Mouse (Mus musculus): Measurements from ENCODE around the gene Olfr67. TPM values are rescaled to one million over a fixed set of nuclear protein-coding genes. Genes with fewer than 3 reads are reported as not detected.
"Not testable (repeated sequence)": the region's sequence is repeated elsewhere in the genome, so short reads cannot be mapped to it uniquely, and the experiment has no call there.

The Olfr67 gene
- not detected for total RNA-seq (2021)

DNA sequence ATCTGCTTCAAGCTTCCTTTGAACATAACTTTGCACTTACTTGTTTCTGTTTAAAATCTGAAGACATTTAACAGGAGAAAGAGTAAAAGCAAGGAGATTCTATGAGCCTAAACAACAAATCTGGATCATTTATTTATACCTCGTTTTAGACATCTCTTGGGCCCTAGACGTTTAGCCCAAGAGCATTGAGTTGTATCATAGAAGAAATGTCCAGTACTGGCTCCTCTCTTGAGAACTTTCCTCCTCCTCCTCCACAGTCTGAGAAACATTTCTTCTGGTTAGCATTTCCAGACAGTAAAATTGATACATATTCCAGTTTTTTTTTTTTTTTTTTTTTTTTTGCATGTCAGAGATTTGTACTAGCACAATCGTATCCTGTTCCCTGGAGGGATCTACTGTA, at the start of gene Olfr67:
TSS of gene Olfr67 (minus strand) at position 101 of the 400 bp plus-strand sequence.
- no peak for DNase-seq

- no peak for DNase-seq
Measured at GRCm38 (mm10) chr7:103840268-103840667, 48.6 kb upstream of the Olfr67 start, which contains the start of gene Hbb-bh2. TSS of gene Hbb-bh2 (minus strand) at chr7:103840520.

GRCm38 (mm10) chr7:103827808-103828207, 36.2 kb upstream of the Olfr67 start, which contains the start of gene Hbb-bs:
TSS of gene Hbb-bs (minus strand) at chr7:103828096.
- DNase-seq = no peak

GRCm38 (mm10) chr7:103827139-103827538, 35.5 kb upstream of the Olfr67 start:
- not testable (repeated sequence) for DNase-seq

- no peak for DNase-seq
Measured at GRCm38 (mm10) chr7:103826255-103826887, 34.8 kb upstream of the Olfr67 start.

- DNase-seq = no peak
Measured at GRCm38 (mm10) chr7:103825536-103826254, 34.1 kb upstream of the Olfr67 start.

- no peak for DNase-seq
Measured at GRCm38 (mm10) chr7:103824597-103824996, 33.0 kb upstream of the Olfr67 start.

DNA sequence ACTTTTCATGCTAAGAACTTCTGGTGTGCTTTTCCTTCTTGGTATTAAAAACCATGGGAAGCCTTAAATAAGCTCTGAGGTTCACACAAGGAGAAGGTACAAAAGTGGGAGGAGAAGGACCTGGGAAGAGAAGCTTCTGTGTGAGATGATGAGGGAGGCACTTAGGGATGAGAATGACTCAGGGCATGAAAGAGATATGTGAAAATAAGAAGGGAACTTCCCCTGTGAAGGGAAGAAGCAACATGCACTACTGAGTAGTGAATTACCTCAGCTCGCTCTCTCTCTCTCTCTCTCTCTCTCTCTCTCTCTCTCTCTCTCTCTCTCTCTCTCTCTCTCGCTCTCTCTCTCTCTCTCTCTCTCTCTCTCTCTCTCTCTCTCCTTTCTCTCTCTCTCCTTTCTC, 23.5 kb upstream of the Olfr67 start:
- not testable (repeated sequence) for DNase-seq

- DNase-seq = no peak
Measured at GRCm38 (mm10) chr7:103813766-103814165, 22.1 kb upstream of the Olfr67 start, which contains the start of gene Hbb-bt. TSS of gene Hbb-bt (minus strand) at chr7:103813996.

DNA sequence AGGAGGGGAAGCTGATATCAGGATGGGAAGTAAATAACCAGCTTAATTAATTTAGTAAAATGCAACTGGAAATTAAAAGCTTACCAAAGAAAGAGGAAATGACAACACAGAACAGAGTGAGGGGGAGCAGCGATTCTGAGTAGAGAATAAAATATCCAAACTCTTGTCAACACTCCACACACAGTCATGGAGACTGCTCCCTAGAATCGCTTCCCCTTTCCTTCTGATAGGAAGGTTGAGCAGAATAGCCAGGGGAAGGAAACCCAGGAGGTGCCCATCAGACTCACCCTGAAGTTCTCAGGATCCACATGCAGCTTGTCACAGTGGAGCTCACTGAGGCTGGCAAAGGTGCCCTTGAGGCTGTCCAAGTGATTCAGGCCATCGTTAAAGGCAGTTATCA, 21.5 kb upstream of the Olfr67 start:
- DNase-seq = not testable (repeated sequence)

DNA sequence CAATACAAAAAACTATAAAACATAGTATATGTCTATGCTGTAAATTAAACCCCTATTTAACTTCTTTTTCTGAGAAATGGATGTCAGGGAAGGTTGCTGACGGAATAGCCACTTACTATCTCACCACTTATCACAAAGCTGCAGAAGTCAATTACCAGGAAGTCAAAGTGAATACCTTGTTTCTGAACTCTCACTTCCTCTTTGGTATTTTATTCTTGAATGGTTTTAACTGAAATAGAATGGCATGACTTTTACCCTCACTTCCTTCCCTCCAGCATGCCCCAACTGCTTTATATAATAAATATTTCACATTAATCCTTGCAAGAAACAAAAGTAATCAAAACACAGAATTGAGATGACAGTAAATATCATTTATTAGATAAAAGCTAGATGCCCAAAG, 20.6 kb upstream of the Olfr67 start:
- DNase-seq = no peak

- no peak for DNase-seq
Measured at GRCm38 (mm10) chr7:103811223-103811845, 19.7 kb upstream of the Olfr67 start.

GRCm38 (mm10) chr7:103810746-103811145, 19.1 kb upstream of the Olfr67 start:
- DNase-seq = no peak

GRCm38 (mm10) chr7:103810296-103810695, 18.7 kb upstream of the Olfr67 start:
- DNase-seq = no peak

GRCm38 (mm10) chr7:103809801-103810155, 18.2 kb upstream of the Olfr67 start:
- no peak for DNase-seq

DNA sequence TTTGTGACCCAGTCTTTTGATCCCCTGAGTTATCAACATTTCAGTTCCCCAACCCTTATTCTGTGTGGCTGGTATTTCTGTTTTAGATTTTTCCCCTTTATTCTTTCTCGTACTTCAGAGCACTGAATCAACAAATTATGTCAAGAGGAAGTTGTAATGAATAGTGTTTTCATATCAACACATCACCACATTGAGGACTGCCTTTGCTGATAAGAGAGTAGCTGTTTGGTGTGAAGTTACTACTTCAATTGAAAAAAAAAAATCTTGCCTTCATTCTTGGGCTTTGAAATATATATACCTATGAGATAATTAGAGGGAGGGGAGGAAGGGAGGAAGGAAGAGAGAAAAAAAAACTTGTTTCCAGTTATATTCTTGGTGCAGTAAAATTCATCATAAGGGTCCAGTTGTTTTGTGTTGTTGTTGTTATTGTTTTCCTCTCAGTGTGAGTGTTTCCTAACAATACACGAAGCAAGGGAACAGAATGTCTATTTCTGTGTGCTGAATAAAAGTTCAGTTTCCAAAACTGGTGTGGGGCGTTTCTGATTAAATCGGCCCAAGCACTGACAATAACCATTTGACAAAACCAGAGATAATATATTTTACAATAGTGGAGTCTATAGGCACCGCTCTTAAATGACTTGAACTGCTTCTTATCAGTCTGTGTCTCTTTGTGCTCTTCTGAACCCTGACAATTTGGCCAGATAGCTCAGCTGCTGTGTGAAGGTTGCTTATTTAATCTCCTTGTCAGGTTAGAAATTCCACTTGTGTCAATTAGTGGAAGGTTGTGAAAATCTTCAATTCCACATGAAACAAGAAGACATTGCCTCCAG, 17.6 kb upstream of the Olfr67 start:
- no peak for DNase-seq

GRCm38 (mm10) chr7:103808120-103808519, 16.5 kb upstream of the Olfr67 start:
- DNase-seq = not testable (repeated sequence)

GRCm38 (mm10) chr7:103806856-103807255, 15.2 kb upstream of the Olfr67 start:
- peak; percentile 15 for DNase-seq

DNA sequence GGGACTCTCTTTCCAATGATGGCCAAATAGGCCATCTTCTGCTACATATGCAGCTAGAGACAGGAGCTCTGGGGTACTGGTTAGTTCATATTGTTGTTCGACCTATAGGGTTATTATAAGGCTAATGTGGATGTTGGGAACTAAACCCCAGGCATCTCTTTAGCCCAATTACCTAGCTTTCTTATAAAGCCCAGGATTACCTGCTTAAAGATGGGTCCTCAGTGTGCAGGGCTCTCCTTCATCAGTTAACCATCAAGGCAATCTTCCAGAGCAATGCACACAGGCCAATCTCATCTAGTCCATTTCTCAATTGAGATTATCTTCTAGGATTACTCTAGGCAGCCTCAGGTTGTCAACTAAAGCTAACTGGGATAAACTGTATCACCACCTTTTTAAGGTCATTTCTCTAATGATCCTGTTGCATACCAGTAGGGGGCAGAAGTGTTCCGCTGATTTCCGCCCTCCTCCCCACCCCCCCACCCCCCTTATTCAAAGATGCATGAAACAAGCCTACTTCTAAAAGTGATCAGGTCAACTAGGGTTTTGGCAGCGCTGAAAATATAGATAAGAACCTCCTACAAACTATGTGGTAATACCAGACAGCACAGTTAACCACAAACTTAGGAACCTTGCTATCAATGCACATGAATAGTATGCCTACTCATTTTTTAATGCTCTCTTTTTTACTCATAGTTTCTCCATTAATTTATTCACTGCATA, 1.2 kb upstream of the Olfr67 start:
- DNase-seq = no peak

DNA sequence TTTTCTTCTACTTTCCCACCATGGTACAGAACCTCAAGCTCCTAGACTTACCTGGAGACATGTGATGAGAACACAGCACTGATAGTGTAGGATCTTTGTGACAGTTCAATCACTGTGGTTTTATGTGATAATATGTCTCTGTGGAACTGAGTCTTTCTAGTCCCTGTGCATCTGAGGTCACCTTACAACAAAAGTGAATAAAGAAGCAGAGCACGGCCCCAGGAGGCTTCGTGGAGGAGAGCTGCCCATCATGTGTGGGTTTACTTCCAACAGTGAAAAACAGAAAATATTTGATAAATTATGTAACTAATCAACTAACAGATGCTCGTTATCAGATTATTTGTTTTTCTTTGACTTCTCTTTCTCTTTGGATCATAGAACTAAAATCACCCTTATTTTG, 12.0 kb downstream of the Olfr67 start, which contains the start of gene Olfr68:
TSS of gene Olfr68 (minus strand) at position 101 of the 400 bp plus-strand sequence.
- DNase-seq = no peak

DNA sequence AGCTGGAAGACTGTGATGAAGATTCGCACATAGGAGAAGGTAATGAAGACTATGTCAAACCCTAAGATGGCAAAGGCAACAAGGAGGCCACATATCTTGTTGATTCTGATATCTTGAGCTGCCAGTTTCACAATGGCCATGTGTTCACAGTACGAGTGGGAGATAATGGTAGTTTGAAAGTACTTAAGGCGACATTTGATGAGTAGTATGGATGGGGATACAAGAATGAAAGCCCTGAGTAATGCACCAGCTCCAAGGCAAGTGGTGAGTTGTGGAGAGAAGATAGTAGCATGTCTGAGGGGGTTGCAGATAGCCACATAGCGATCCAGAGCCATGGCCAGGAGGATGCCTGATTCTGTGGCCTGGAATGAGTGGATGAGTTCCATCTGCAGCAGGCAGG, 14.0 kb downstream of the Olfr67 start:
- not testable (repeated sequence) for DNase-seq

DNA sequence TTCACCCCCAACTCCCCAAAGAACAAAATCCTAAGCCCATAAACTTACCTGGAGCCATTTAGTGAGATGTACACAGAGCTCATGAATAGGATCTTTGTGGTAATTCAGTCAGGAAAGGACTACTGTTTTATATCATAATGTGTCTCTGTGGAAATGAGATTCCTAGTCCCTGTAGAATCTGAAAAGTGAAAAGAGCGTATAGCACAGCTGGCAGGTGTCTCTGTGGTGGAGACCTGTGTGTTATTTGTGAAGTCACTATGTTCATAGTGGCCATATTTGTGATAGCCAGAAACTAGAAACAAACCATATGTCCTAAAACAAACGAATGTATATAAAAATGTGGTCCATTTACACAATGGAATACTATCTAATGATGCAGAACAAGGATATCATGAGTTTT, 20.1 kb downstream of the Olfr67 start, which contains the start of gene Olfr69:
TSS of gene Olfr69 (minus strand) at position 101 of the 400 bp plus-strand sequence.
- no peak for DNase-seq
